Mouse (Mus musculus) thymus, adult 2 months (tissue): ENCODE data around the gene Map4k3.

ENCODE experiments used
- CTCF ChIP-seq: fragments of 200-500 bp; IDR thresholded peaks from 2 replicates; pipeline ENCODE4 v1.5.1; 2012; ENCODE audit warnings: mild to moderate bottlenecking, control low read depth, low read length, moderate library complexity, borderline replicate concordance; ENCODE audit not compliant: control insufficient read depth, poor library complexity, insufficient read depth; ENCODE audit errors: extremely low read depth
- POLR2A ChIP-seq: fragments of 200-500 bp; IDR thresholded peaks from 2 replicates; pipeline ENCODE4 v1.6.1; 2012; ENCODE audit warnings: mild to moderate bottlenecking, low read length, control low read depth, moderate library complexity; ENCODE audit not compliant: control insufficient read depth, poor library complexity, insufficient read depth; ENCODE audit errors: extremely low read depth

DNA sequence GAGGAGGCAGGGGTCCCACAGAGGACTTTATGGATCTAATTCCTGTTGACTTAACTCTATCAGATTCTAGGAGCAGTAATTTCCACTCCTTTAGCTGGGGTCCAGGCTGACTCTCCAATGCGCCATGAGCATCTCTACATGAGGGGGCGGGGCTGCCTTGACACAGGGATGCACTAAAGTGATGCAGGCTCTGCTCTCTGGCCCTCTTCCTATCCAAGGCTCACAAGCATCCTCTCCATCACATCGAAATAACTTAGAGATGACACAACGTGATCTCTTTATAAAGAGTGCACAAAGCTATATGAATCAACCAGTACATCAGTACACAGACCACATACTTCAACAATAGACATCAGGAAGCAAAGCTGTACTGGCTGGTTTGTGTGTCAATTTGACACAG lies 156.8 kb downstream of the Map4k3 start:
- no peak for TF ChIP-seq CTCF
- TF ChIP-seq POLR2A: no peak
